Mouse (Mus musculus) urinary bladder, postnatal 14 days (tissue): ENCODE results near the gene Rnf215.
"Not testable (repeated sequence)": the region's sequence is repeated elsewhere in the genome, so short reads cannot be mapped to it uniquely, and the experiment has no call there.

Experiments used
- DNase-seq: peaks from one replicate; pipeline ENCODE4 v3.0.0; 2021; ENCODE audit warnings: low spot score

Gene Rnf215

GRCm38 (mm10) chr11:4147098-4147497 lies 12.1 kb downstream of the Rnf215 start:
- DNase-seq = no peak

GRCm38 (mm10) chr11:4148120-4148519 lies 13.1 kb downstream of the Rnf215 start:
- DNase-seq = no peak

GRCm38 (mm10) chr11:4148536-4149156 lies 13.6 kb downstream of the Rnf215 start:
- no peak for DNase-seq

GRCm38 (mm10) chr11:4149886-4150285 lies 14.9 kb downstream of the Rnf215 start:
- DNase-seq = no peak

- no peak for DNase-seq
Observed at GRCm38 (mm10) chr11:4153694-4154093, 18.7 kb downstream of the Rnf215 start.

- DNase-seq = no peak
Observed at GRCm38 (mm10) chr11:4155641-4156040, 20.6 kb downstream of the Rnf215 start.

GRCm38 (mm10) chr11:4158676-4159075 lies 23.7 kb downstream of the Rnf215 start:
- DNase-seq = no peak

GRCm38 (mm10) chr11:4159808-4160708 lies 25.1 kb downstream of the Rnf215 start, which contains the start of the genes Ccdc157 and Sf3a1:
TSS of gene Ccdc157 (minus strand) at chr11:4160293.
TSS of gene Sf3a1 (plus strand) at chr11:4160350.
- peak; percentile 95 for DNase-seq

- no peak for DNase-seq
Observed at GRCm38 (mm10) chr11:4160758-4161480, 25.9 kb downstream of the Rnf215 start.

GRCm38 (mm10) chr11:4164701-4165100 lies 29.7 kb downstream of the Rnf215 start:
- DNase-seq = no peak

GRCm38 (mm10) chr11:4166467-4167090 lies 31.6 kb downstream of the Rnf215 start:
- DNase-seq = no peak

GRCm38 (mm10) chr11:4174586-4174985 lies 39.6 kb downstream of the Rnf215 start:
- DNase-seq = no peak

GRCm38 (mm10) chr11:4177716-4178115 lies 42.7 kb downstream of the Rnf215 start:
- DNase-seq = no peak

GRCm38 (mm10) chr11:4182061-4182460 lies 47.1 kb downstream of the Rnf215 start:
- no peak for DNase-seq

GRCm38 (mm10) chr11:4183511-4183910 lies 48.5 kb downstream of the Rnf215 start:
- DNase-seq = no peak

- DNase-seq = no peak
Observed at GRCm38 (mm10) chr11:4184251-4184952, 49.4 kb downstream of the Rnf215 start.

- not testable (repeated sequence) for DNase-seq
Observed at GRCm38 (mm10) chr11:4185480-4185879, 50.5 kb downstream of the Rnf215 start.

- DNase-seq = peak; percentile 99
Observed at GRCm38 (mm10) chr11:4186486-4187317, 51.7 kb downstream of the Rnf215 start, which contains the start of gene Tbc1d10a. TSS of gene Tbc1d10a (plus strand) at chr11:4186789.

GRCm38 (mm10) chr11:4187318-4187700 lies 52.3 kb downstream of the Rnf215 start:
- no peak for DNase-seq

- DNase-seq = no peak
Observed at GRCm38 (mm10) chr11:4189182-4189581, 54.2 kb downstream of the Rnf215 start.
